Mouse (Mus musculus) lung, adult 2 months (tissue): Measurements from ENCODE around the gene Atf6.

ENCODE experiments used
- CTCF ChIP-seq: fragments of 200-500 bp; IDR thresholded peaks from 2 replicates; pipeline ENCODE4 v1.5.1; 2011; ENCODE audit warnings: mild to moderate bottlenecking, low read length, control low read depth; ENCODE audit not compliant: insufficient read depth
- POLR2A ChIP-seq: fragments of 200-500 bp; IDR thresholded peaks from 2 replicates; pipeline ENCODE4 v1.6.1; 2011; ENCODE audit warnings: low read depth, mild to moderate bottlenecking, control low read depth, low read length, borderline replicate concordance; ENCODE audit errors: extremely low read depth

- TF ChIP-seq CTCF = no peak
- no peak for TF ChIP-seq POLR2A
Observed at GRCm38 (mm10) chr1:170711731-170712130, 155.8 kb downstream of the Atf6 start.
